Mouse (Mus musculus) MEL (cell line): ENCODE measurements around the gene Dph7. TPM values are rescaled to one million over a fixed set of nuclear protein-coding genes. Genes with fewer than 3 reads are reported as not detected.
A peak's percentile ranks its signal among the peaks of the same experiment; 100 is the strongest.

Source experiments
- DNase-seq: peaks from one replicate; pipeline ENCODE4 v3.0.0; 2011; ENCODE audit warnings: low read depth, low spot score
- H3K27ac ChIP-seq: 2 replicates; pipeline ENCODE4 v1.5.1; 2012; ENCODE audit warnings: low read depth, mild to moderate bottlenecking, control low read depth, low read length, moderate library complexity; ENCODE audit not compliant: control insufficient read depth
- H3K27me3 ChIP-seq, 2 experiments: fragments of 150-350 bp in 1 of 2; sonication (generic) in 1 of 2; 2 replicates each; pipeline ENCODE4 v1.6.1; 2012; ENCODE audit warnings: low read length in 2 of 2, mild to moderate bottlenecking in 2 of 2, improper control_type of control experiment in 1 of 2, moderate library complexity in 1 of 2; ENCODE audit not compliant: insufficient read depth in 2 of 2, control insufficient read depth in 1 of 2
- H3K36me3 ChIP-seq, 2 experiments: 2 replicates each; pipeline ENCODE4 v1.6.1; 2012 to 2014; ENCODE audit warnings: low read length in 2 of 2, improper control_type of control experiment in 1 of 2, inconsistent platforms in 1 of 2, mild to moderate bottlenecking in 1 of 2; ENCODE audit not compliant: insufficient read depth in 2 of 2, control insufficient read depth in 1 of 2
- H3K4me1 ChIP-seq, 2 experiments: fragments of 150-350 bp in 1 of 2; sonication (generic) in 1 of 2; 2 replicates each; pipeline ENCODE4 v1.6.1; 2012; ENCODE audit warnings: low read length in 2 of 2, improper control_type of control experiment in 1 of 2, mild to moderate bottlenecking in 1 of 2; ENCODE audit not compliant: insufficient read depth in 2 of 2, control insufficient read depth in 1 of 2
- H3K4me3 ChIP-seq, 2 experiments: fragments of 150-350 bp in 1 of 2; sonication (generic) in 1 of 2; 2 replicates each; pipeline ENCODE4 v1.5.1; 2012; ENCODE audit warnings: low read depth in 2 of 2, low read length in 2 of 2, mild to moderate bottlenecking in 2 of 2, moderate library complexity in 2 of 2, control low read depth in 1 of 2, improper control_type of control experiment in 1 of 2; ENCODE audit not compliant: control insufficient read depth in 1 of 2, insufficient read depth in 1 of 2
- H3K79me2 ChIP-seq: 2 replicates; pipeline ENCODE4 v1.6.1; 2012; ENCODE audit warnings: mild to moderate bottlenecking, low read length, moderate library complexity; ENCODE audit not compliant: control insufficient read depth, poor library complexity, insufficient read depth
- H3K9ac ChIP-seq: 2 replicates; pipeline ENCODE4 v1.6.1; 2012; ENCODE audit warnings: low read depth, mild to moderate bottlenecking, control low read depth, low read length, moderate library complexity; ENCODE audit not compliant: control insufficient read depth, poor library complexity, severe bottlenecking
- H3K9me3 ChIP-seq: fragments of 150-350 bp; sonication (generic); replicated peaks from 2 replicates; pipeline ENCODE4 v1.6.1; 2012; ENCODE audit warnings: mild to moderate bottlenecking, low read length, improper control_type of control experiment, moderate library complexity; ENCODE audit not compliant: insufficient read depth
- CHD2 ChIP-seq: IDR thresholded peaks from 2 replicates; pipeline ENCODE4 v1.6.1; 2011; ENCODE audit warnings: low read length, improper control_type of control experiment
- EP300 ChIP-seq, 2 experiments: IDR thresholded peaks; 2 replicates each; pipeline ENCODE4 v1.6.1; 2011; ENCODE audit warnings: improper control_type of control experiment in 2 of 2, low read length in 2 of 2, low read depth in 1 of 2, mild to moderate bottlenecking in 1 of 2
- GABPA ChIP-seq: IDR thresholded peaks from 2 replicates; pipeline ENCODE4 v1.6.1; 2012; ENCODE audit warnings: low read depth, mild to moderate bottlenecking, inconsistent platforms, low read length, improper control_type of control experiment, moderate library complexity
- GATA1 ChIP-seq: IDR thresholded peaks from 2 replicates; pipeline ENCODE4 v1.6.1; 2011; ENCODE audit warnings: low read depth, low read length, improper control_type of control experiment
- HCFC1 ChIP-seq: IDR thresholded peaks from 2 replicates; pipeline ENCODE4 v1.6.1; 2012; ENCODE audit warnings: low read depth, mild to moderate bottlenecking, inconsistent platforms, low read length, improper control_type of control experiment, moderate library complexity
- MAX ChIP-seq: IDR thresholded peaks from 2 replicates; pipeline ENCODE4 v1.6.1; 2011; ENCODE audit warnings: low read length, improper control_type of control experiment
- MEF2A ChIP-seq: IDR thresholded peaks from 2 replicates; pipeline ENCODE4 v1.6.1; 2014; ENCODE audit warnings: low read depth, mild to moderate bottlenecking, inconsistent platforms, low read length, improper control_type of control experiment; ENCODE audit not compliant: poor library complexity, insufficient replicate concordance, severe bottlenecking; ENCODE audit errors: extremely low read depth
- NELFE ChIP-seq: IDR thresholded peaks from 2 replicates; pipeline ENCODE4 v1.6.1; 2011; ENCODE audit warnings: low read depth, low read length, improper control_type of control experiment
- POLR2A ChIP-seq, 2 experiments: IDR thresholded peaks; 2 replicates each; pipeline ENCODE4 v1.6.1; 2011 to 2012; ENCODE audit warnings: low read length in 2 of 2, mild to moderate bottlenecking in 2 of 2, control low read depth in 1 of 2, improper control_type of control experiment in 1 of 2, low read depth in 1 of 2, moderate library complexity in 1 of 2; ENCODE audit not compliant: control insufficient read depth in 1 of 2, insufficient read depth in 1 of 2, poor library complexity in 1 of 2
- POLR2AphosphoS2 ChIP-seq: IDR thresholded peaks from 2 replicates; pipeline ENCODE4 v1.6.1; 2011; ENCODE audit warnings: low read length, improper control_type of control experiment
- RAD21 ChIP-seq: IDR thresholded peaks from 2 replicates; pipeline ENCODE4 v1.6.1; 2011; ENCODE audit warnings: mild to moderate bottlenecking, low read depth, low read length, improper control_type of control experiment
- SMC3 ChIP-seq: IDR thresholded peaks from 2 replicates; pipeline ENCODE4 v1.6.1; 2011; ENCODE audit warnings: low read depth, low read length, improper control_type of control experiment
- TBP ChIP-seq: IDR thresholded peaks from 2 replicates; pipeline ENCODE4 v1.8.0; 2011; ENCODE audit warnings: low read depth, low read length, improper control_type of control experiment
- USF1 ChIP-seq: IDR thresholded peaks from 2 replicates; pipeline ENCODE4 v1.6.1; 2014; ENCODE audit warnings: low read depth, mild to moderate bottlenecking, inconsistent platforms, low read length, improper control_type of control experiment, moderate library complexity
- USF2 ChIP-seq, 2 experiments: IDR thresholded peaks; 2 replicates each; pipeline ENCODE4 v1.6.1; 2011 to 2012; ENCODE audit warnings: improper control_type of control experiment in 2 of 2, low read length in 2 of 2, borderline replicate concordance in 1 of 2, inconsistent platforms in 1 of 2, low read depth in 1 of 2, mild to moderate bottlenecking in 1 of 2; ENCODE audit not compliant: insufficient read depth in 1 of 2
- ZC3H11A ChIP-seq: IDR thresholded peaks from 2 replicates; pipeline ENCODE4 v1.6.1; 2012; ENCODE audit warnings: low read depth, mild to moderate bottlenecking, inconsistent platforms, low read length, improper control_type of control experiment
- ZKSCAN1 ChIP-seq: IDR thresholded peaks from 2 replicates; pipeline ENCODE4 v1.6.1; 2012; ENCODE audit warnings: low read depth, mild to moderate bottlenecking, inconsistent platforms, low read length, improper control_type of control experiment, moderate library complexity
- ZMIZ1 ChIP-seq: IDR thresholded peaks from 2 replicates; pipeline ENCODE4 v1.6.1; 2012; ENCODE audit warnings: low read depth, mild to moderate bottlenecking, inconsistent platforms, low read length, improper control_type of control experiment, moderate library complexity
- ZNF384 ChIP-seq: IDR thresholded peaks from 2 replicates; pipeline ENCODE4 v1.6.1; 2012; ENCODE audit warnings: low read depth, mild to moderate bottlenecking, inconsistent platforms, low read length, improper control_type of control experiment
- polyA plus RNA-seq, 2 experiments: library from polyadenylated mRNA; stranded (reverse) in 1 of 2; unstranded in 1 of 2; fragments of >175 nt in 1 of 2; fragments of >200 nt in 1 of 2; gene quantifications; 2 replicates each; pipeline versions ENCODE4 v1.2.1 to v1.2.4; 2012; ENCODE audit warnings: low replicate concordance in 2 of 2, low read depth in 1 of 2; ENCODE audit not compliant: insufficient read length in 2 of 2, insufficient read depth in 1 of 2, missing spikeins in 1 of 2
- total RNA-seq: library from RNA; depleted of rRNA; stranded (reverse); fragments of 300-350 nt; gene quantifications from 2 replicates; pipeline ENCODE4 v1.2.3, GENCODE M21; 2012

The Dph7 gene
- total and polyA plus RNA-seq, 3 experiments: 17.6 to 19.7 TPM; not detected in 1

DNA sequence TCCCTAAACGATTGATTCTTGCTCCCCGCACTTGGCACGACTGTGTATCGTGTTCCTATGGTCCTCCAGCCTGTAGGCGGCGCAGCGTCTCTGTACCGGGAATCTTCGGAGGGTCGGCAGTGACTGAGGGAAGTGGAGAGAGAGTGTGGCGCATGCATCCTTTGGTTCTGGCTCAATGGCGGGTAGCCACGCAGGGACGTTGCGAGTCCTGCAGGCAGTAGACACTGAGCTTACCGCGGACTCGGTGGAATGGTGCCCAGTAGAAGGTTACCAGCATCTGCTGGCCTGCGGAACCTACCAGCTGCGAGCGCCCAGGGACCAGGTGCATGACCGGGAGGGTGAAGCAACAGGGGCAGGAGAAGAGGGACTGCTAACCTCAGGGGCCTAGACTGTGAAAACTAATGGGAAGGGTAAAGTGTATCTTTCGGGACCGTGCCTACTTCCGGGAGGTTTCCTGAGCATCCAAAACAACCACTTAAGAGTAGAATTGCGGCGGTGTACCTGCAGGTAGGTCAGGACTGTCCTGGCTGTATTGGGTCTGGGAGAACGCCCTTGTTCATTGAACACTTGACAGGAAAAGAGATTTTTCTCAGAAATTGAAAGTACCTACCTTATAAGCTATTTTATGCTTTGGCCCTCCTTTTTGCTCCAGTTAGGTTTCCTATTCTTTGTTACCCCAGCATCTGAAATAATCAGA is at the start of gene Dph7 (continued):
- TF ChIP-seq SMC3 (no peak; the same call in 1 of the 2 replicates), ZC3H11A (no peak), USF1 (no peak), POLR2A (IDR thresholded peaks at IDR 0.05; ENCODE audit: control insufficient read depth in 1 of 2, insufficient read depth in 1 of 2, low read depth in 1 of 2, low read length in 2 of 2, poor library complexity in 1 of 2) (peak; percentile 83 to 87)
- TF ChIP-seq, all 39 proteins: peak for 14

DNA sequence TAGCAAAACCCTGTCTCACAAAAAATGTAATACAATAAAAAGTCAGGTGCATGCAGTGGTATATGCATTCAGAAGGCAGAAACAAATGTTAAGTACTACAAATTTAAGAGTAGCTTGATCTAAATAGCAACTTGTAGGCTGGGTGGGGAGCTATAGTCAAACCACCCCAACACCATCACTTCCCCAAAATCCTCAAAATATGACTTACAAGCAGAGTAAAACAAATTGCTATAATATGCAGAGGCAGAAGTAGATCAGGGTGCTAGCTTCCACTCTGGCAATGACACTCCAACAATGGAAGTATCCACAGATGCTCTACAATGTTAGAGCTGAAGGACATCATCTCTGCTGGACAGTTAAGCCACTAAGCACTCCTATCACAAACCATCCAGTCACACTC is 49.6 kb upstream of the Dph7 start:
- DNase-seq: peak; percentile 51

DNA sequence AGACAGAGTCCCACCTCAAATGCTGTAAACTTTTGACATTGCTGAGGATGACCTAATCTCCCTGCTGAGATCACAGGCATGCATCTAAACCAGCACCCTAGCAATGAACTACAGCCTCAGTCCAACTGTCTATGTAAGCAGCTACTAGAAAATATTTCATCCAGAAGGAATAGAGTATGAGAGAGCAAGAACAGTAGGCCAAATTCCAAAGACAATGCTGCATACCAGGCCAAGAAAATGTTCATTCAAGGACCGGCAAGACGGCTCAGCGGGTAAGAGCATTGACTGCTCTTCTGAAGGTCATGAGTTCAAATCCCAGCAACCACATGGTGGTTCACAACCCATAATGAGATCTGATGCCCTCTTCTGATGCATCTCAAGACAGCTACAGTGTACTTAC is 47.4 kb upstream of the Dph7 start:
- H3K36me3 ChIP-seq: peaks cover 5 to 28% of the 10 kb centered on the region in 2 experiments; a peak in 3 of 4 replicates
- H3K9me3 ChIP-seq: no peaks in the 10 kb centered on the region
- H3K27ac ChIP-seq: no peak overlapping the region
- peaks cover 5 to 14% of the 10 kb centered on the region in 2 experiments; a peak in 3 of 4 replicates for H3K4me1 ChIP-seq
- peaks cover 55% of the 10 kb centered on the region for H3K79me2 ChIP-seq
- no peak overlapping the region for H3K4me3 ChIP-seq
- TF ChIP-seq TBP (peak; percentile 80), EP300 (IDR thresholded peaks at IDR 0.05; ENCODE audit: low read depth in 1 of 2, low read length in 2 of 2) (no peak), GABPA (no peak), CHD2 (no peak), HCFC1 (no peak), USF2 (IDR thresholded peaks at IDR 0.05; ENCODE audit: borderline replicate concordance in 1 of 2, insufficient read depth in 1 of 2, low read depth in 1 of 2, low read length in 2 of 2) (no peak)
- DNase-seq: no peak
- no peak overlapping the region for H3K9ac ChIP-seq
- H3K27me3 ChIP-seq: no peaks in the 10 kb centered on the region

More for the DNA sequence above, 49.6 kb upstream of the Dph7 start:
- Histone ChIP-seq H3K4me1 (peaks cover 5 to 10% of the 10 kb centered on the region in 2 experiments; a peak in 3 of 4 replicates), H3K79me2 (peaks cover 45% of the 10 kb centered on the region), H3K36me3 (peaks cover 5 to 23% of the 10 kb centered on the region in 2 experiments; a peak in 3 of 4 replicates), H3K27me3 (no peaks in the 10 kb centered on the region), H3K9me3 (no peaks in the 10 kb centered on the region), H3K9ac (no peak overlapping the region), H3K27ac (no peak overlapping the region), H3K4me3 (no peak overlapping the region)
- TF ChIP-seq POLR2AphosphoS2: no peak
- TF ChIP-seq RAD21: no peak
- no peak for TF ChIP-seq MEF2A
- TF ChIP-seq HCFC1: no peak
- no peak for TF ChIP-seq ZMIZ1
- TF ChIP-seq ZKSCAN1: no peak
- TF ChIP-seq MAX: no peak
- TF ChIP-seq NELFE: no peak
- TF ChIP-seq GABPA: no peak
- TF ChIP-seq GATA1: no peak
- TF ChIP-seq ZNF384: no peak
